Mouse (Mus musculus) kidney, postnatal 0 days (tissue): ENCODE measurements around the gene Hectd1. TPM values are rescaled to one million over a fixed set of nuclear protein-coding genes. Genes with fewer than 3 reads are reported as not detected.
A peak's percentile ranks its signal among the peaks of the same experiment; 100 is the strongest.

Source experiments
- ATAC-seq: fragments of 200-750 bp; cut with Nextera tagmentation; replicated peaks from 2 replicates; pipeline ENCODE4 v1.8.0; 2017; ENCODE audit warnings: low read depth, moderate number of reproducible peaks, moderate TSS enrichment, moderate library complexity; ENCODE audit not compliant: low FRiP score
- DNase-seq: peaks from one replicate; pipeline ENCODE4 v3.0.0-alpha.2; 2016; ENCODE audit warnings: low spot score
- H3K27ac ChIP-seq: fragments of 300-500 bp; sonication (generic); 2 replicates; pipeline ENCODE4 v1.5.1; 2014; ENCODE audit warnings: mild to moderate bottlenecking
- H3K27me3 ChIP-seq: fragments of 300-500 bp; sonication (generic); 2 replicates; pipeline ENCODE4 v1.6.1; 2014; ENCODE audit warnings: low read length, mixed read lengths; ENCODE audit not compliant: insufficient read depth
- H3K36me3 ChIP-seq: fragments of 300-500 bp; sonication (generic); 2 replicates; pipeline ENCODE4 v1.6.1; 2014; ENCODE audit warnings: low read length, mixed read lengths; ENCODE audit not compliant: insufficient read depth
- H3K4me1 ChIP-seq: fragments of 300-500 bp; sonication (generic); replicated peaks from 2 replicates; pipeline ENCODE4 v1.6.1; 2014; ENCODE audit warnings: antibody characterized with exemption, low read length, mixed read lengths; ENCODE audit not compliant: insufficient read depth
- H3K4me2 ChIP-seq: fragments of 300-500 bp; sonication (generic); 2 replicates; pipeline ENCODE4 v1.6.1; 2014; ENCODE audit warnings: mild to moderate bottlenecking, low read length, moderate library complexity, mixed read lengths
- H3K4me3 ChIP-seq: fragments of 300-500 bp; sonication (generic); replicated peaks from 2 replicates; pipeline ENCODE4 v1.5.1; 2014; ENCODE audit warnings: low read depth, low read length
- H3K9ac ChIP-seq: fragments of 300-500 bp; sonication (generic); 2 replicates; pipeline ENCODE4 v1.6.1; 2014; ENCODE audit warnings: low read depth, low read length
- H3K9me3 ChIP-seq: fragments of 300-500 bp; sonication (generic); replicated peaks from 2 replicates; pipeline ENCODE4 v1.6.1; 2016; ENCODE audit warnings: low read length, inconsistent platforms, mixed read lengths
- CTCF ChIP-seq: IDR thresholded peaks from 2 replicates; pipeline ENCODE4 v1.5.1; 2016; ENCODE audit warnings: antibody characterized with exemption, low read depth, mild to moderate bottlenecking, moderate library complexity
- WGBS: fragments of 180-500 bp; shearing (Covaris S2); extraction: QIAGEN DNeasy Blood & Tissue Kit; methylation state at CpG from one replicate; pipeline ENCODE4 v1.1.7; 2014; 5-methylcytosine and 5-hydroxymethylcytosine counted together
- polyA plus RNA-seq: library from polyadenylated mRNA; unstranded; fragments of >200 nt; fragmentation: Nextera tagmentation; extraction: Ambion mirVana; gene quantifications from 2 replicates; pipeline ENCODE4 v1.2.1, GENCODE M21; 2015

Gene Hectd1
- polyA plus RNA-seq, 1 experiment from 2014 or later: 28.1 TPM

GRCm38 (mm10) chr12:51855453-51855852 is 26.1 kb upstream of the Hectd1 start:
- Histone ChIP-seq H3K4me1 (no peaks in the 10 kb centered on the region), H3K36me3 (no peaks in the 10 kb centered on the region), H3K9ac (no peak overlapping the region), H3K4me2 (no peak overlapping the region), H3K27me3 (no peaks in the 10 kb centered on the region), H3K9me3 (no peaks in the 10 kb centered on the region), H3K4me3 (no peak overlapping the region), H3K27ac (no peak overlapping the region)
- DNase-seq (no peak), ATAC-seq (no peak)
- 80% methylated on average over 7 of the region's 7 CpGs for WGBS
- TF ChIP-seq CTCF: no peak

GRCm38 (mm10) chr12:51851617-51852016 is 22.3 kb upstream of the Hectd1 start:
- Histone ChIP-seq H3K4me2 (no peak overlapping the region), H3K9ac (no peak overlapping the region), H3K36me3 (no peaks in the 10 kb centered on the region), H3K4me1 (no peaks in the 10 kb centered on the region), H3K27ac (no peak overlapping the region), H3K9me3 (no peaks in the 10 kb centered on the region), H3K4me3 (no peak overlapping the region), H3K27me3 (no peaks in the 10 kb centered on the region)
- ATAC-seq: no peak
- no peak for DNase-seq
- WGBS: 86% methylated on average over 4 of the region's 4 CpGs
- no peak for TF ChIP-seq CTCF

GRCm38 (mm10) chr12:51851155-51851554 is 21.8 kb upstream of the Hectd1 start:
- DNase-seq (no peak), ATAC-seq (no peak)
- Histone ChIP-seq H3K27ac (no peak overlapping the region), H3K9me3 (no peaks in the 10 kb centered on the region), H3K4me3 (no peak overlapping the region), H3K4me2 (no peak overlapping the region), H3K27me3 (no peaks in the 10 kb centered on the region), H3K4me1 (no peaks in the 10 kb centered on the region), H3K9ac (no peak overlapping the region), H3K36me3 (no peaks in the 10 kb centered on the region)
- 91% methylated on average over 3 of the region's 3 CpGs for WGBS
- TF ChIP-seq CTCF: no peak

- H3K4me1 ChIP-seq: no peaks in the 10 kb centered on the region
- H3K36me3 ChIP-seq: no peaks in the 10 kb centered on the region
- 91% methylated on average over 4 of the region's 4 CpGs for whole genome bisulfite sequencing
- TF ChIP-seq CTCF: no peak
- H3K4me2 ChIP-seq: no peak overlapping the region
- H3K4me3 ChIP-seq: no peak overlapping the region
- DNase-seq: no peak
- no peak overlapping the region for H3K9ac ChIP-seq
- no peak for ATAC-seq
- H3K27ac ChIP-seq: no peak overlapping the region
- H3K9me3 ChIP-seq: no peaks in the 10 kb centered on the region
- no peaks in the 10 kb centered on the region for H3K27me3 ChIP-seq
Measured at GRCm38 (mm10) chr12:51850339-51850738, 21.0 kb upstream of the Hectd1 start.

- H3K4me1 ChIP-seq: no peaks in the 10 kb centered on the region
- no peak overlapping the region for H3K9ac ChIP-seq
- no peak for DNase-seq
- ATAC-seq: no peak
- H3K36me3 ChIP-seq: no peaks in the 10 kb centered on the region
- 80% methylated on average over 2 of the region's 2 CpGs for WGBS
- H3K4me2 ChIP-seq: no peak overlapping the region
- H3K4me3 ChIP-seq: no peak overlapping the region
- no peak overlapping the region for H3K27ac ChIP-seq
- no peaks in the 10 kb centered on the region for H3K9me3 ChIP-seq
- no peak for TF ChIP-seq CTCF
- no peaks in the 10 kb centered on the region for H3K27me3 ChIP-seq
Measured at GRCm38 (mm10) chr12:51849902-51850301, 20.6 kb upstream of the Hectd1 start.

GRCm38 (mm10) chr12:51847953-51848680 is 18.8 kb upstream of the Hectd1 start:
- Histone ChIP-seq H3K36me3 (no peaks in the 10 kb centered on the region), H3K4me1 (no peaks in the 10 kb centered on the region), H3K27ac (no peak overlapping the region), H3K9me3 (no peaks in the 10 kb centered on the region), H3K27me3 (no peaks in the 10 kb centered on the region), H3K4me2 (no peak overlapping the region), H3K4me3 (no peak overlapping the region), H3K9ac (no peak overlapping the region)
- WGBS: 63% methylated on average over 9 of the region's 9 CpGs
- no peak for ATAC-seq
- DNase-seq: peak; percentile 41
- TF ChIP-seq CTCF: no peak

- H3K4me1 ChIP-seq: no peaks in the 10 kb centered on the region
- peak; percentile 18 for ATAC-seq
- WGBS: 32% methylated on average over 1 of the region's 1 CpGs
- H3K4me2 ChIP-seq: peak overlapping the region; percentile 59
- no peaks in the 10 kb centered on the region for H3K27me3 ChIP-seq
- no peaks in the 10 kb centered on the region for H3K9me3 ChIP-seq
- H3K9ac ChIP-seq: no peak overlapping the region
- H3K4me3 ChIP-seq: peak overlapping the region; percentile 42
- H3K27ac ChIP-seq: peak overlapping the region; percentile 90
- H3K36me3 ChIP-seq: no peaks in the 10 kb centered on the region
- no peak for TF ChIP-seq CTCF
- DNase-seq: no peak
Measured at GRCm38 (mm10) chr12:51845261-51845660, 15.9 kb upstream of the Hectd1 start.
